Mouse (Mus musculus): ENCODE results near the gene Catip.

DNA sequence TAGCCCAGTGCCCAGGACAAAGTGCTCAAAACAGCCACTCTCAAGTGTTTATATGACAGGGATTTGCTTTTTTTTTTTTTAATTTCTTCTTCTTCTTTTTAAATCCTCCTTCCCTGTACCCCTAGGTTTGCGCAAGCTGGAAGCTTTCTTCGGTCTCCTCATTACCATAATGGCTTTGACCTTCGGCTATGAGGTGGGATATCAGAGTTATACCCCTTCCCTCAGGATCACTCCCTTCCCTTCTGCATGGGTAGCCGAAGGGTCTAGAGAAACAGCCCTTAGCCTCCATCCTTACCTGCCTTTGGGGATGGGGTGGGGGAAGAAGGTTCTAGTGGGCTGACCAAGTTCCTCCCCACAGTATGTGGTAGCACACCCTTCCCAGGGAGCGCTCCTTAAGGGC is 18.6 kb downstream of the Catip start:
- no peak for TF ChIP-seq CTCF (IDR thresholded peaks at IDR 0.05; ENCODE audit: low read depth)
- no peak for TF ChIP-seq EP300 (IDR thresholded peaks at IDR 0.05; ENCODE audit: low read depth)
